Mouse (Mus musculus) spleen, adult 12 weeks (tissue): ENCODE measurements around the gene Kcna7.
"Not testable (repeated sequence)": the region's sequence is repeated elsewhere in the genome, so short reads cannot be mapped to it uniquely, and the experiment has no call there.

ENCODE experiments used
- DNase-seq: peaks from one replicate; pipeline ENCODE4 v3.0.0; 2022; ENCODE audit warnings: low spot score

The Kcna7 gene

DNA sequence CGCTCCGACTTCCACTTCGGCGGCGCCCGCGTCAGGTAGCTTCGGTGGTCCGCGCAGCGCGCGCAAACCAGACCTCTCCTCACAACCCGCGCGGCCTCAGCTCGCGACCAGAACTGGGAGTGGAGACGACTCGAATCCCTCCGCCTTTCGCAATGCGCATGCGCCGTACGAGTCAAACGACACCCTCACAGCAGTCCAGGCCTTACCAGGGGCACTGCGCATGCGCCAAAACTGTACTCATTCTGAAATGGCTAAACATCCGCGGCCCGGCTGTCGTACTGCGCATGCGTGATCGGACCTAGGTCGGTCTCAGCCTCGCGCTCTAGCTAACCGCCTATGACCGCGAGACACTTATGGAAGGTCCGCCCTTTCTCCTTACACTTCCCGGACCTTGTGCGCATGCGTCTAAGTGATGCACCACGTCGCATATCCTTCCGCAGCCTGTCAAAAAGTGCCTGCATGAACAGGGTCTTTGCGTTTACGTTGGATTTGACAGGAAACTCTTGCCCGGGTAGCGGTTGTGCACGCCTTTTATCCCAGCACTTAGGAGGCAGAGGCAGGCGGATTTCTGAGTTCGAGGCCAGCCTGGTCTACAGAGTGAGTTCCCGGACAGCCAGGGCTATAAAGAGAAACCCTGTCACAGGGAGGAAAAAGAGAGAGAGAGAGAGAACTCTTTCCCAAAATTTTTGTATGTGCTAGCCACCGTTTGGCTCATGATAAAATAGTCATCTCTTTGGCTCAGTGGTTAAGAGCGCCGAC lies 9.7 kb upstream of the Kcna7 start, which contains the start of gene Snrnp70:
Gene Snrnp70 (minus strand): TSS at position 165 of the 759 bp plus-strand sequence.
- peak; percentile 100 for DNase-seq

DNA sequence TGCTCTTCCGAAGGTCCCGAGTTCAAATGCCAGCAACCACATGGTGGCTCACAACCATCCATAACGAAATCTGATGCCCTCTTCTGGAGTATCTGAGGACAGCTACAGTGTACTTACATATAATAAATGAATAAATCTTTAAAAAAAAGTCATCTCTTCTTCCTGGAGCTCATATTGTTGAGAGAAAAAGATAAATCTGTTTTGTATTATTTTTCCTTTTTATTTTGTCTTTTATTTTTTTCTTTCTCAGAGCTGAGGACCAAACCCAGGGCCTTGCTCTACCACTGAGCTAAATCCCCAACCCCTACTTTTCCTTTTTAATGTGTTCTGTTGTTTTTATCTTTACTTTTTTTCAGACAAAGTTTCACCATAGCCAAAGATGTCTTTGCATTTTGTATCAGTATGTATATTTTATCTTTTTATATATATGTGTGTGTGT lies 9.1 kb upstream of the Kcna7 start:
- DNase-seq: not testable (repeated sequence)

DNA sequence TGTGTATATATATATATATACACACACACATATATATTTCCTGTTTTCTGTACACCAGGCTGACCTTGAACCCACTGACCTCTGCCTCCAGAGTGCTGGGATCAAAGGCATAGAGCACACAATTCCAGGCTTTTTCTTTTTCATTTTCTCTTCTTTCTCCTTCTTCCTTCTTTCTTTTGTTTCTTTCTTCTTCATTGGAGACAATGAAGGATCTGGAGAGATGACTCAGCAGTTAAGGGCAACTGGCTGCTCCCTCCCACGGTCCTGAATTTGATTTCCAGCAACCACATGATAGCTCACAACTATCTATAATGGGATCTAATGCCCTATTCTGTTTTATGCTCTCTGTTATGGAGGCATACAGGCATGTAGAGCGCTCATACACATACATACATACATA lies 8.7 kb upstream of the Kcna7 start:
- DNase-seq: no peak

DNA sequence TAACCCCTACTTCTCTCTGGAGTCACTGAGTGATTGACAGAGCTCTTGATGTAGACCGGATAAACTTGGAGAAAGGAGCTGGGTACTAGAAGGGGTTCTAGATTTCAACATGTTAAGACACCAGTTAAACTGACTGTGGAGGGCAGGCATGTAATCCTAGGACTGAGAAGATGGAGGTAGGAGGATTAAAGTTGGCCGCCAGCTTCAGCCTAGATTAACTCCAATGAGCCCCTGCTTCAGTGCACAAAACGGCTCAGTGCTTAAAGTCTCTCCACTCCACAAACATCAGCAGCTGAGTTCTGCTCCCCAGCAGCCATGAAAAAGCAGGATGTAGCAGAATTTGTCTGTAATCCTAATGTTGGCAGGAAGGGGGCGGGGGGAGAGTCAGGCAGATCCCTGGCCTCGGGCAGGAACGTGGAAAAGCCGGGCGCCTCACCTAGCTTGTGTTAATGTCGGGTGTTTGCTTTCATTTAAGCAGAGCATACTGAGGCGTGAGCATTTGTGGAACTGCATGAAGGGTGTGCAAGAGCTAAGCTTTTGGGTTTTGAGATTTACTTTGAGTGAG lies 3.9 kb upstream of the Kcna7 start:
- no peak for DNase-seq

DNA sequence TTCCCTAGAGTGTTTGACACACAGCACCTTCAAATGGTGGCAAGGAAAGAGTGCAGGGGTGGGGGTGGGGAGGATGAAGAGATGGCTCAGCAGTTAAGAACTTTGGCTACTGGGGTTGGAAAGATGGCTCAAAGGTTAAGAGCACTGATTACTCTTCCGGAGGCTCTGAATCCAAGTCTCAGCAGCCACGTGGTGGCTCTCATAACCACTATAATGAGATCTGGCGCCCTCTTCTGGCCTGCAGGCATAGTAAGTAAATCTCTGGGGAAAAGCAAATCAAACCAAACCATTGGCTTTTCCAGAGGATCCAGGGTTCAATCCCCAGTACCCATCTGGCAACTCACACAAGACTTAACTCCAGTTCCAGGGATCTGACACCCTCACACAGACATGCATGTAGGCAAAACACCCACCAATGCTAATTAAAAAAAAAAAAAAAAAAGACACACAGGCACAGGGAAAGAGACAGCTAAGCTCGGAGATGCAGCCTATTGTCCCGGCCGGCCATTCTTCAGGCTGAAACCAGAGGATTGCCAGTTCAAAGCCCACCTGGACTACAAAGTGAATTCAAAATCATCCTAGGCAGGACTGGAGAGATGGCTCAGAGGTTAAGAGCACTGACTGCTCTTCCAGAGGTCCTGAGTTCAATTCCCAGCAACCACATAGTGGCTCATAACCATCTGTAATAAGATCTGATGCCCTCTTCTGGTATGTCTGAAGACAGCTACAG lies 1.8 kb upstream of the Kcna7 start:
- DNase-seq: peak; percentile 36

DNA sequence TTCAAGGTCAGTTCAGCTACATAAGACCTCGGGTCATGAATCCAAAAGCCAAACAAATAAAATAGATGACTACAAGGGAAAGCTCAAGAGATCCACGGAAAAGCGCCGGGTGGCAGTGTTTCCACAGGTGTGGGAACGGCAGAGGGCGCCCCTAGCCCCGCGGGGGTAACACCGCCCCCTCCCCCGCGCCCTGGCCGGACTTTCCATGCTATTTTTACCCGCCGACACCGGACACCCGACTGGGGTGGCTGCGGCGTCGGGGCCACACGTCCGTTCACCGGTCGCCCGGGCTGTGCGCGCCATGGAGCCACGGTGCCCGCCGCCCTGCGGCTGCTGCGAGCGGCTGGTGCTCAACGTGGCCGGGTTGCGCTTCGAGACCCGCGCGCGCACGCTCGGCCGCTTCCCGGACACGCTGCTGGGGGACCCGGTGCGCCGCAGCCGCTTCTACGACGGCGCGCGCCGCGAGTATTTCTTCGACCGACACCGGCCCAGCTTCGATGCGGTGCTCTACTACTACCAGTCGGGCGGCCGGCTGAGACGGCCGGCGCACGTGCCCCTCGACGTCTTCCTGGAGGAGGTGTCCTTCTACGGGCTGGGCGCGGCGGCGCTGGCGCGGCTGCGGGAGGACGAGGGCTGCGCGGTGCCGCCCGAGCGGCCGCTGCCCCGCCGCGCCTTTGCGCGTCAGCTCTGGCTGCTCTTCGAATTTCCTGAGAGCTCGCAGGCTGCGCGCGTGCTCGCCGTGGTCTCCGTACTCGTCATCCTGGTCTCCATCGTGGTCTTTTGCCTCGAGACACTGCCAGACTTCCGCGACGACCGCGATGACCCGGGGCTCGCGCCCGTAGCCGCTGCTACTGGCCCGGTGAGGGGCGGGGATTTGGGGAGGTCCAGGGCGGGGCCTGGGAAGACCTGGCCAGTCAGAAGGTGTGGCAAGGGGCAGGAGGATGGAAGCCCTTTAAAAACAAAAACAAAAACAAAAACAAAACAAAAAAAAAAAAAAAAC lies 1.0 kb downstream of the Kcna7 start:
- DNase-seq: no peak

DNA sequence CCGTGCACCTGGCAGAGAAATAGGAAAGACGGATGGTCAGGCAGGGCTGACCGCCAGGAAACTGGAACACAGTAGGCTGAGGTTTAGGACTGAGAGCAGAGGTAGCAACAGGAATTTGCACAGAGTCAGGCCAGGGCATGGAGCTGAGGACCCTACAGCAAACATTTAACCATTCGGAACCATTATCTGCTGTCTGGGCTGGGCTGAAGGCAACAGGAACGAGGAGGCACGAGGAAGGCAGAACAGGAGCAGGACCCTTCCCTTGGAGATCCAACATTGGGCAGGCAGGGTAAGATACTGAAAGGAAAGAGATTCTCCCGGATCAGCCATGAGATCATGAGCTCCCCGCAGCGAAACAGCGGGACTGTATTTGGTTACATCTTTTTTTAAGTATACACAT lies 2.4 kb downstream of the Kcna7 start:
- DNase-seq: no peak

DNA sequence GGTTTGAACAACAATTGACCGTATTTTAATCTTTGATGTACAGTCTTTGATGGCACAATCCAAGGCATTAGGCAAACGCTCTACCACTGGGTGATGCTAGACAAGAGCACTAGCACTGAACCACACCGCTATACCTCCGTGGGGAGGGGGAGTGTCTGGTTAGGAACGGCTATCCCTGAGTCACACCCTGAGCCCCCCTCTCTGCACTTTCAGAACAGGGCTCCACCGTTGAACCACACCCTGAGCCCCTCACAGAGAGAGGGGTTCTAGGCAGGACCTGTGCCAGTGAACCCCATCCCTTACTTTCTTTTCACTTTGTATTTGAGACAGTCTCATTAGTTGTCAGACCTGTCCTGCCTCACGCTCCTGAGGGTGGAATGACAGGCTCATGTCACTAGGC lies 2.9 kb downstream of the Kcna7 start:
- DNase-seq: no peak

DNA sequence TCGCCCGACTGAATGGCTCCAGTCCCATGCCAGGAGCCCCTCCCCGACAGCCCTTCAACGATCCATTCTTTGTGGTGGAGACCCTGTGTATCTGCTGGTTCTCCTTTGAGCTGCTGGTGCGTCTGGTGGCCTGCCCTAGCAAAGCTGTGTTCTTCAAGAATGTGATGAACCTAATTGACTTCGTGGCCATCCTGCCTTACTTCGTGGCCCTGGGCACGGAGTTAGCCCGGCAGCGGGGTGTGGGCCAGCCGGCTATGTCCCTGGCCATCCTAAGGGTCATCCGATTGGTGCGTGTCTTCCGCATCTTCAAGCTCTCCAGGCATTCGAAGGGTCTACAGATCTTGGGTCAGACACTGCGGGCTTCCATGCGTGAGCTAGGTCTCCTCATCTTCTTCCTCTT lies 3.5 kb downstream of the Kcna7 start:
- DNase-seq: no peak

DNA sequence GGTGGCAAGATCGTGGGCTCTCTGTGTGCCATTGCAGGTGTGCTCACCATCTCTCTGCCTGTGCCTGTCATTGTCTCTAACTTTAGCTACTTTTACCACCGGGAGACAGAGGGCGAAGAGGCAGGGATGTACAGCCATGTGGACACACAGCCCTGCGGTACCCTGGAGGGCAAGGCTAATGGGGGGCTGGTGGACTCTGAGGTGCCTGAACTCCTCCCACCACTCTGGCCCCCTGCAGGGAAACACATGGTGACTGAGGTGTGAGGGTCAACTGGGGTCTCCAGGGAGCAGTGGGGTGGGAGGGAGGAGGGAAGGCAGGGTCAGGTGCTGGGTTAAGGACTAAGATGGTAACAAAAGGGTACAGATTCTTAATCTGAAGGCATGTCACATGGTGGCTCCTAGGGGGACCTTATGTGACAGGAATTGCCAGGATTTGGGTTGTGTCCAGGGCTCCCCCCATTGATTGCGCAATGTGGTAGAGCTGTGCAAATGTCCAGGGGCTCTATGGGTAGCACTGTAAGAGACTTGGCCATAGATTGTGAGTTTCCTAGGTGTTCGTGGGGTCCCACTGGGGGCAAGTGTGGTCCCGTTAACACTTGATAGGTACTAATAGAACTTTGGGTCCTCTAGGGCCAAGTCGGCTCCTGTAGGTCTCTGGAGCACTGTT lies 4.2 kb downstream of the Kcna7 start:
- DNase-seq: no peak

DNA sequence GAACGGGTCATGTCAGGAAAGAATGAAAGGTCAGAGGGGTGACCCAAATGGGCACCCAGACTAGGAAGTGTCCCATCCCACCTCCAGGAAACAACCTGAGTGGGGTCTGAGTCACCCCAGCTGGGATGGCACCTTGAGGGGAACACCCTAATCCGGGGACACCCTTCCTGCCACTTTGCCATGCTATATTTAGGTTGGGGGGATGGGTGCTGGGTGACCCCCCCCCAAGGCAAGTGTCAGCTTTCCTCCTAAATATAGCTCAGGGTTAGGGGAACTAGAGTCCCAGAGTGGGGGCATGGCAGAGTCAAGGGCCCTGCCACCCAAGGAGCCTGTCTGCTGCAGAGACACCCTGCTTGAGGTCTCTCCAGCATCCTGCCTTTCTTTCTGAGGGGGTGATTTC lies 7.0 kb downstream of the Kcna7 start:
- no peak for DNase-seq

DNA sequence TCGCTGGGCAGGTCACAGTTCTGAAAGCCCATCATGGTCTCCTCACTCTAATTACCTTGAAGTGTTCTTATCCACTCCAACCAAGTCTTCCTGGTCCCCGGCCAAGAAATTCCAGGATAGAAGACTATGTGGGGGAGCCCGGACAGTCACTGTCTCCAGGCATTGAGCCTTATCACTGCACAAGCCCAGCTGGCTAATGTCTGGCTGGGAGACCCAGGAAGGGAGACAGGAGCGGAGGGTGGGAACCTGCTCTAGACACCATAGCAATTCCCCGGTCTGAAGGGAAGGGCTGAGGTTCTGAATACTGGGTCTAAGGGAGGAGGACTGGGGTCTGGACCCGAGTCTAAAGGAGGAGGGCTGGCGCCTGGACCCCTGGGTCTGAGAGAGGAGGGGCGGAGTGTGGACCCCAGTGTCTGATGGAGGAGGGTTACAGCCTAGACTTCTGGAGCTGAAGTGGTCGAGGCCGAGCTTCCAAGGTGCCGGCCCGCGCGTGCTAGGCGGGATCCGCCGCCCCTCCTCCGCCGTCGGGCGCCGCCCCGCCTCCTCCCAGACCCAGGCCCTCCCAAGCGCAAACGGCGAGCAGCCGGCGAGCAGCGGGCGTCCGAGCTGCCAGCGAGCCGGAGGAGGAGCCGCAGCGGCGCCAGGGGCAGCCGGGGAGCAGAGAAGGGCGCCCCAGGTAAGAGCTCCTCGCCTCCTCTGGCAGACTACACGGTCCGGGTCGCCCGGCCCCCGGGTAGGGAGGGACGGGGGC lies 7.8 kb downstream of the Kcna7 start, which contains the start of gene Ntf5:
Gene Ntf5 (plus strand): TSS at position 583 of the 751 bp plus-strand sequence.
- DNase-seq: no peak

DNA sequence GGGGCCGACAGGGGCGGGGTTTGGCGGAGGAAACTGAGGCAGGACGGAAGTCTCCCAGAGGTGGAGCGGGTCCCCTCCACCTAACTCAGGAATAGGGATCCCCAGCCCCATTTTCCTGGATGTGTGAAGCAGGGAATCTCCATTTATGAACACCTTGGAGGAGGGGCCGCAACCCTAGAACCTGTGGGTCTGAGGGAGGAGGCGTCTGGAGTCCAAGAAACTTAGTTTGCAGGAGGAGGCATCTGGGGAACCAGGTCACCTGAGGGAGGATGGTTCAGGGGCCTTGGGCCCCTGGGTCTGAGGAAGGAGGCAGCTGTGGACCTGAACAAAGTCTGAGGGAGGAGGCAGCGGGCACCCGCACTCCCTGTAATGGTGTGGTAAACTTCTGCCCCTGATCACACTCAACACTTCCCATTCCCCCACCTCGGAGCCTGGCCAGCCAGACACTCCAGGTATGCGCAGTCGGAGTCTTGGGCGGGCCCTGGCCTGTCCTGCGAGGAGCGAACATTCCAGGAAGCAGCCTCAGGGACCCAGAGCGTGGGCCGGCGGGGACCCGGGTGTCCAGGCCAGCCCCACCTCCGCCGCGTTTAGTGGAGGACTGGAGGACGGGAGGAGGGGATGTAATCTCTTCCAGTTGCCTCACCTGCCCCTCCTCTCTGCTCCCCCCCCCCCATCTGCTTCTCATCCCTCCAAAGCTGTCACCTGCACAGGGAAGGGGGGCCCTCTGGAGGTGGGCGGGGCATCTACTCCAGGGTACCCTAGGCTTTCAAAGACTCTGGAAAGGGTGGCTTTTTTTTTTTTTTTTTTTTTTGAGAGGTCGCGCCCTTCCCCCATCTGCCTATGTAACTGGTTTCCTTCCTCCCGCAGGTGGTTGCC lies 8.6 kb downstream of the Kcna7 start:
- DNase-seq: no peak

DNA sequence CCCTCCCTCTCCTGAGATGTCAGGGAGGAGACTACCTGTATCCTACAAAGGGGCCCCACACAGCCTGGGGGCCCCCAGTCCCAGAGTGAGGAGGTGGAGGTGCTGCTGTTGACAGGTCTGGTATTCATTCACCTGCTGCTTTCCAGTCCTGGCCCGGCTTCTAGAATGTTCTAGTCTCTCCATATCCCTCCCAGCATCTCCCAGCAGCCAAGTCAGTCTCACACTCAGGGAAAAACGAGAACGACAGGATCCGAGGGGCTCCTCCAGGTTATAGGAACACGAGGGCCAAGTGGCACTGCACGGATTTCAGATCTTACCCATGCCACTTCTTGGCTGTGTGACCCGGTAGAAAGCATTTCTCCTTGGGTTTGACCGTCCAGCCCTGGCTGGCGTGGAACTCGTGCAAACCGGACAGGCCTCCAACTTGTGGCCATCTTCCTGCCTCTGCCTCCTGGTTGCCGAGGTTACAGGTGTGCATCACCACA lies 9.3 kb downstream of the Kcna7 start:
- no peak for DNase-seq

DNA sequence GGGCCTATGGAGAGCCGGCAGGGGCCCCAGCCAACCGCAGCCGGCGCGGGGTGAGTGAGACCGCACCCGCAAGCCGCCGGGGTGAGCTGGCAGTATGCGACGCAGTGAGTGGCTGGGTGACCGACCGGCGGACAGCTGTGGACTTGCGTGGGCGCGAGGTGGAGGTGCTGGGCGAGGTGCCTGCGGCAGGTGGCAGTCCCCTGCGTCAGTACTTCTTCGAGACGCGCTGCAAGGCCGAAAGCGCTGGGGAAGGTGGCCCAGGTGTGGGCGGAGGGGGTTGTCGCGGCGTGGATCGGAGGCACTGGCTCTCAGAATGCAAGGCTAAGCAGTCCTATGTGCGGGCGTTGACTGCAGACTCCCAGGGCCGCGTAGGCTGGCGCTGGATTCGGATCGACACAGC lies 10.2 kb downstream of the Kcna7 start:
- DNase-seq: no peak

DNA sequence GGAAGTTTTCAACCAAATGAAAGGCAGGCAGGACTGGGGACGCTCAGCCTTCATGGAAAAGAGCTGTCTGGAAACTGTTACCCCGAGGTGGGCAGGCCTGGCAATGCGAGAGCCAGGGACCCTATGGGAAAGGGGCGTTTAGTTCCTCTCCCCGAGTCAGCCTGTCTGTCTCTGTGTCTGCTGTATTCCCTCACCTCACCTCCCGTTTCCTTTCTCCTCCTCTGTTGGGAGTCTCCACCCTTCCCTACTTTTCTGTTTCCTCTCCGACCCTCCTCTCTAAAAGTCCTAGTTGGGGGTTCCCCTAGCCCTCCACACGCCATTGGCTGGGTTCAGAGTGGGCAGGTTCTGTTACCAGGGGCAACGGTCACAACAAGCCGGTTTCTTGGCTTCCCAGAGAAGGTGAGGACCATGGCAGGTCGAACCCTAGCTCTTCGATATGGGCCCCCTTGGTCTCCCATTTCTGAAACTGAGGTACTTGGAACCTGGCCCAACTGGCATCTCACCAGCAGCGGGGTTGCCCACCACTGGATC lies 12.6 kb downstream of the Kcna7 start:
- DNase-seq: no peak

DNA sequence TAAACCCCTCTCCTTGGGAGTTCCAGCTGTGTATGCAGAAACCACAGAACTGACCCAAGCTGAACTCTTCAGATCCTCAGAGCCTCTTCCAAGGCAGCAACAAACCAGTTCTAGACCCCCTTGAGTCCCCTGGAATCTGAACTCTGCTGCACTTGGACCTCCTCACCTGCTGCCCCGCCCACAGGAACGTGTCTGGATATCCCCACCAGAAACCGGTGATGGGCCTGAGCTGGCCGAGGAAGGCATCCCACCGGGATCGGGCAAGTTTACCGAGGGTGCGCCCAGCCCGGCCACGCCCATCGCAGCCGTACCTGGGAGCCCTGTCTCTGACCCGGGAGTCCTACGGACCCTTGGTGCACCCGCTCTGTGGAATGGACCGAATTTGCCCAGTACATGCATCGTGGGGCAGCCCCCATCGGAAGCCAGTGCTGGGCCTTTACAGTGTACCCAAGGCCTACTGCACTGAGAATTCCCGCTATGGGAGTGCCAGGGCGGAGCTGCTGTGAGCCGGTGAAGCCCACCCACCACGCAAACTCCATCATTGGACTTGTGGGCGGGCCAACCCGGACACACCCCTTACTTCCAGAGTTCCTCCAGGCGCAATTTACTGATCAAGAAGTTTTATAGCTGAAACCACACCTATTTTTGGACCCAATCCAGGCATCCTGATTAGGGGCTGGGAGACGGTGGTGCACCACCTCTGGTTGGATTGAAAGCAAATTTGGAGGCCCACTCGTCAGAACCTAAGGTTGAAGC lies 14.6 kb downstream of the Kcna7 start:
- DNase-seq: no peak

DNA sequence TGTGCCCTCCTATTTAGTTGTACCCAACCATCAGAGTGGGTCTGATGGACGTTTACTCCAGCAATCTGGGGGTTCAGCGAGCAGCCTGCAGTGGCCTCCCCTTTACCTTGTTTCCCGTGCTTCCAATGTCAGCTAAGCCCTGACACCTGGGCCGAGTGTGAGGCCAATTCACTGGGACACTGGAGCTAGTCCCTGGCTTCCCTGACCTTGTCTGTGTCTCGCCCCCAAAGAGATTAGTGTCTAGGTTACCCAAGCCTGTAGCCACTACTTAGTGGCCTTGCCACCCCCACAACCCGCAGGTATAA lies 15.1 kb downstream of the Kcna7 start, which contains the start of gene Lhb:
Gene Lhb (plus strand): TSS at position 206 of the 305 bp plus-strand sequence.
- no peak for DNase-seq
